Mouse (Mus musculus): ENCODE data around the gene Tmem170. TPM values are rescaled to one million over a fixed set of nuclear protein-coding genes. Genes with fewer than 3 reads are reported as not detected.
A peak's percentile ranks its signal among the peaks of the same experiment; 100 is the strongest.

Tmem170 gene
- total RNA-seq (2021) = 7.0 and 7.6 TPM in 2 replicates
- long read RNA-seq, partial matches to known transcripts = 0 of 4 reads
- long read RNA-seq, other reads (novel, unspliced or antisense) = 0 of 4 reads

DNA sequence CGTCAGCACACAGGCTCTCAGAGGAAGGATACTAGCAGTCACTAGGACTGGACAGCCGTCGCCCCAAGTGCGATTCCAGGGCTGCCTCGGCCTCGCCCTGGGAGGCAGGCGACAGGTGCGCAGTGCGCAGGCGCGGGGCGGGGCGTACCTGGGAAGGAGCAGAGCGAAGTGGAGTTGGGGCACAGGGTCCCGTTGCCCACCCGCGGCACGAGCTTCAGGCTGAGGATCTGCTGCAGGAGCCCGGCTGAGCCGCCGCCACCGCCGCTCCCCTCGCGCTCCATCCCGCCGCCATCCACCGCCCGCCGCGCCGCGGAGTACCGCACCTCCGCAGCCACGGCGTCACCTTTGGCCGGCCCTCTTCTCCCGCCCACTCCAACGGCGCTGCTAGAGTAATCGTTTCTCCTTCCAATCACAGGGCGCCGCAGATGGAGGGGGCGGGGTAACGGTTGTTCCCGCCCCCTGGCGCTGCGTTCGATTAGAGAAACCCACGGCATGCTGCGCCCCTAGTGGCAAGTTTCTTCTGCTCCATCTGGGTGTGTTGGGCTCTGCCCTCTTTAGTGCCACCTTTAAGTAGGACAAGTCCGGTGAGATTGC, at the start of gene Tmem170:
Tmem170 (minus strand) TSS at position 396 of the 594 bp plus-strand sequence.
- peak; percentile 96 for DNase-seq

DNA sequence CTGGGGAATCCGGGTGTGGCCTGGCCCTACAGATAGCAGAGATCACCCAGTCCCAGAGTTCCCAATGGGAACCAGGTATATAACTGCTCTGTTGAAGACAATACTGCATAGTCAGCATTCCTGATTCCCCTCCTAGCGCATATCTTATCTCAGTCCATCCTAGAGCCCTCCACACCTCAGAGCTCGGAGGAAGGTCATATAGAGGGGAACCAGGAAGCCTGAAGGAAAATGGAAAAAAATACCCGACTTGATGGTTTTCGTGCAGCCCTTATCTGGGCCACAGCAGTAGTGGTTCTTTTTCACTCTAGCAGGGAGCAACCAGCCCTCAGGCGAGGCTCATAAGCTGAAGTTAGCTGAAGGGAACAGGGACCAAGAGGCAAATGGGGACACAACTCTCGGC, 48.4 kb upstream of the Tmem170 start:
- no peak for DNase-seq

GRCm38 (mm10) chr8:111923383-111923804, 46.8 kb upstream of the Tmem170 start:
- peak; percentile 60 for DNase-seq

- DNase-seq = no peak
Observed at GRCm38 (mm10) chr8:111920971-111921370, 44.4 kb upstream of the Tmem170 start.

DNA sequence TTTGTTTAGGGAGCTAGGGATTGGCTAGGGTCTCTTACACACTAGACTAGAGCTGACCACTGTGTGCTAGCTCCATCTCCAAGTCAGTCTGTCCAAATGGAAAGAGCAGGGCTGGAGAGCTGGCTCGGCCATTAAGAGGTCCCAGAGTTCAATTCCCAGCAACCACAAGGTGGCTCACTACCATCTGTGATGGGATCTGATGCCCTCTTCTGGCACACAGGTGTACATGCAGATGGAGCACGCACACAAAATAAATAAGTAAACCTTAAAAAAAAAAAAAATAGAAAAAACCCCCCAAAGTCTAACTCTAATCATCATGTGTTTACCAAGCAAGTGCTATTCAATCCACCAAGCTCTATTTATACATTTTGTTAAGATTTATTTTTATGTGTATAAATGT, 43.1 kb upstream of the Tmem170 start:
- no peak for DNase-seq

- peak; percentile 5 for DNase-seq
Observed at GRCm38 (mm10) chr8:111912860-111913432, 36.4 kb upstream of the Tmem170 start.

- no peak for DNase-seq
Observed at GRCm38 (mm10) chr8:111911572-111911971, 35.0 kb upstream of the Tmem170 start.

GRCm38 (mm10) chr8:111909621-111910450, 33.3 kb upstream of the Tmem170 start, which contains the start of gene Chst5:
TSS of gene Chst5 (minus strand) at chr8:111910447.
- no peak for DNase-seq

GRCm38 (mm10) chr8:111905500-111906121, 29.1 kb upstream of the Tmem170 start:
- DNase-seq = no peak

- no peak for DNase-seq
Observed at GRCm38 (mm10) chr8:111902080-111902479, 25.5 kb upstream of the Tmem170 start.

- DNase-seq = no peak
Observed at GRCm38 (mm10) chr8:111898586-111898985, 22.0 kb upstream of the Tmem170 start.

DNA sequence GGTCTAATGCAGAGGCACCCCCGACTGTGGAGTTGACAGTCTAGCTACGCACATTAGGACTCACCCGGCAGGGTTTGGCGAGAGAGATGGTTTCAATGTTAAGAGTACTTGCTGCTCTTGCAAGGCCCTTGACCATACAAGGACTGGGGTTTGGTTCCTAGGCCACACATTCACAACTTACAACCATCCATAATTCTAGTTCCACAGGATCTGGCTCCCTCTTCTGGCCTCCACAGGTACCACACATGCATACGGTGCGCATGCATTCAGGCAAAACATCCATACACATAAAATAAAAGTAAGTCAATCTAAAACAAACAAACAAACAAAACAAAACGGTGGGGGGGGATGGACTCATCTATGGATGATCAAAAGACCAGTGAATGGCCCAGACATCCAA, 18.4 kb upstream of the Tmem170 start:
- DNase-seq = no peak

DNA sequence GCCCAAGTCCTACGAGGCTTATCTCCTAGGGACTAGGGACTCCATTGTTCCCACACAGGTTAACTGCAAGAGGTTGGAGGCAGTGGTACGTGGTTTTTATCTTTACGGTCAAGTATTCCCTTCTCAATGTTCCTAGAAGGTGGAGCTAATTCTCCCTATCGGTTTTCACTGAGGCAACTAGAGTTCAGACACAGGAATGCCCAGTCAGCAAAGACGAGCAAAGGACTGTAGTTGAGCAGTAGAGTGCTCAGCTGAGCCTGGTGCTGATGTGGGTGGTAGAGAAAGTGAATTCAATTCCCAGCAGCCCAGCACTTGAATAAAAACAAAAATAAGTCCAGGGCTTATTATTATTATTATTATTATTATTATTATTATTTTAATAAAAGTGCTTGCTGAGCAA, 16.1 kb upstream of the Tmem170 start:
- no peak for DNase-seq

DNA sequence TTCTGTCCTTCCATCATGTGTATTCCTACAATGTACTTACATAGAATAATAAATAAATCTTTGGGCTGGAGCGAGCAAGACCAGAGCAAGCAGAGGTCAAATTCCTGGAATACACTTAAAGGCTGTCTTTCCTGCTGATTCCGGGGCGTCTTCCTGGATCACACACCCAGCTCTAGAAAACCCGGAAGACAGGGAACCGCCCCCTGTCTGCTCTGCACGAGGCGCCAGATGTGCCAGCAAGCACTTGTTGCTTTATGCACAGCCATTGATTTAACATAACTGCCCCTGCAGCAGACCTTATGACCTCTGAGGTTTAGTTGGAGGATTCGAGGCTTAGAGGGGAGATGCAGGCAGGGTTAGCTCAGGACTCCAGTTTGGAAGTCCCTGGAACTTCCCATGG, 15.4 kb upstream of the Tmem170 start:
- DNase-seq = no peak

GRCm38 (mm10) chr8:111890911-111891303, 14.4 kb upstream of the Tmem170 start:
- DNase-seq = no peak

- DNase-seq = no peak
Observed at GRCm38 (mm10) chr8:111889931-111890910, 13.7 kb upstream of the Tmem170 start.

DNA sequence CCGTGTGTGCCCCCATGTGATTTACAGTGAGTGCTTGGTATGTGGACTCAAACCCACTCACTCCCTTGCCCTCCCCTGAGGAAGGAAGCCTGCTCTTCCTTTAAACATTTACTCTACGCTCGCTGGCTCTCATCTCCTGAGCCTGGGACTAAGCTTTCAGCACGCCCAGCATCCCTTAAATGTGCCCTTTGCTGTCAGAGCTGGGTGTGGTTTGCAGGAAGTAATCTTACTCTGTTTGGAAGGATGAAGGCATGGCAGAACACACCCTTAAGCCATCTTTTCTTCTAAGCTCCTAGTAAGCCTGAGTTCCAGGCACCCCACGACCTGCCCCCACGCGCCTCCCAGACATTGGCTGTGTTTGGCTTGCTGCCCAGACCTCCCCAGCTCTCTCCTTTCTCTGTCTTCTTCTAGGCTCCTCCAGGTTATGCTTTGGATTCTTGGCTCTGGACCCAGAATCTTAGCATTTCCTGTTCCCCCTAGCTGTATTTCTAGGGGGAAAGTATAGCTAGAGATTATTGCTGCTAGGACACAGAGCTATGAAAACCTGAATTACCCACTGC, 11.6 kb upstream of the Tmem170 start:
- no peak for DNase-seq

DNA sequence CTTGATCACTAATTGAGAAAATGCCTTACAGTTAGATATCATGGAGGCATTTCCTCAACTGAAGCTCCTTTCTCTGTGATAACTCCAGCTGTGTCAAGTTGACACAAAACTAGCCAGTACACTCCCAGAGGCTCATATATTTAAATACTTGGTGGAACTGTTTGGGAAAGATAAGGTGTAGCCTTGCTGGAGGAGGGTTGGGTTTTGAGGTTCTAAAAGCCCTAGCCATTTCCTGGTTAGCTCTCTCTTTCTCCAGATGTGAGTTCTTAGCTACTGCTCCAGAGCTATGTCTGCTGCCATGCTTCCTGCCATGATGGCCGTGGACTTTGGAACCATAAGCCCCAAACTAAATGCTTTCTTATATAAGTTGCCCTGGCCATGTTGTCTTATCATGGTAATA, 10.9 kb upstream of the Tmem170 start:
- no peak for DNase-seq

DNA sequence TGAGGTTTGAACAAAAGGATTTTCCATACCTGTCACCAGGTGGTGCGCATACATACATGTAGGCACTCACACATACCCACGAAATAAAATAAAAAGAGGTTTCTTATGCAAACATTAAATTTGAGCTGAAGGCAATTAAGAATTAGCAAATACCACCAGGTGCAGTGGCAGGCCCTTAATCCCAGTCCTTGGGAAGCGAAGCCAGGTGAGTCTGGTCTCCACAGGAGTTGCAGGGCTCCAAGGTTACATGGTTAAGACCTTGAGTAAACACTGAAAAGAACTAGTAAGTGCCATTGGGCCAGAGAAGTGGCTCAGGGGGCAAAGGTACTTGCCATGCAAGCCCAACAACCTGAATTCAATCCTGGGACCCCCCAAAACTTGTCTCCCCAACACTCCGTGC, 7.1 kb upstream of the Tmem170 start:
- no peak for DNase-seq

DNA sequence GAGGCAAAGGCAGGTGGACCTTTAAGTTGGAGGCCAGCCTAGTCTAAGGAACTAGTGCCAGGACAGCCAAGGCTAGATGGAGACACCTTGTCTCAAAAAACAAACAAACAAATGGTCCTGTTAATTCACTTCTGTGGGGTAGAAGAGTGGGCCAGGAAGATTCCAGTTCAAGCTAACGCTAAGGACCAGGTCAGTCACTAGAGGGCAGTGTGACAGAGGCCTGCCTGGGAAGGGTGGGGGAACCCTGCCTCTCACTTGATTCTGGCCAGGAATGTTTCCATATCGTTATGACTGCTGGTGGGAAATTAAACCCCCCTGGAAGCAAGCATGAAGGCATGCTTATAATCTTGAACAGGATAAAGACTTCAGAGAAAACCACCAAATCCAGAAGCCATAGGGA, 5.0 kb upstream of the Tmem170 start:
- peak; percentile 56 for DNase-seq

DNA sequence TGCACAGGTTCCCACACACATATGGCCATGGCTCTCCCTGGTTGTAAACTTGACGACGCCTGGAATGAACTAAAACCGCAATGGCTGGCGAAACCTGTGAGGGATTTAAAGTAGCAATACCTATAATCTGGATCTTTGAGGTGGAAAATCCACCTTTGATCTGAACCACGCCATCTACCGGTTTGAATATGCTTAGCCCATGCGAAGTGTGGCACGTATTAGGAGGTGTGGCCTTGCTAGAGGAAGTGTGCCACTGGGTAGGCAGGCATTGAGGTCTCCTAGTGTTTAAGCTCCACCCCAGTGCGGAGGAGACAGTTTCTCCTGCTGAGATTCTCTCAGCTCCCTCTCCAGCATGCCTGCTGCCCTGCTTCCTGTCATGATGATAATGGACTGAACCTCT, 1.2 kb upstream of the Tmem170 start:
- no peak for DNase-seq

All from adrenal gland, postnatal 25 days (tissue).